Mouse (Mus musculus) embryonic facial prominence, embryonic 10.5 days (tissue): ENCODE results near the gene Camsap1. TPM values are rescaled to one million over a fixed set of nuclear protein-coding genes. Genes with fewer than 3 reads are reported as not detected.

ENCODE experiments used
- DNase-seq: peaks from one replicate; pipeline ENCODE4 v3.0.0-alpha.2; 2017; ENCODE audit warnings: low spot score
- H3K27ac ChIP-seq: fragments of 300-500 bp; sonication (generic); replicated peaks from 2 replicates; pipeline ENCODE4 v1.5.1; 2016; ENCODE audit warnings: mild to moderate bottlenecking
- H3K27me3 ChIP-seq: fragments of 300-500 bp; sonication (generic); replicated peaks from 2 replicates; pipeline ENCODE4 v1.6.1; 2016; ENCODE audit warnings: low read depth, mild to moderate bottlenecking; ENCODE audit not compliant: poor library complexity, severe bottlenecking
- H3K36me3 ChIP-seq: fragments of 300-500 bp; sonication (generic); replicated peaks from 2 replicates; pipeline ENCODE4 v1.6.1; 2016; ENCODE audit warnings: mild to moderate bottlenecking, moderate library complexity
- H3K4me1 ChIP-seq: fragments of 300-500 bp; sonication (generic); 2 replicates; pipeline ENCODE4 v1.6.1; 2016
- H3K4me3 ChIP-seq: fragments of 300-500 bp; sonication (generic); 2 replicates; pipeline ENCODE4 v1.5.1; 2016; ENCODE audit warnings: mild to moderate bottlenecking, moderate library complexity
- H3K9me3 ChIP-seq: fragments of 300-500 bp; sonication (generic); 2 replicates; pipeline ENCODE4 v1.6.1; 2016; ENCODE audit warnings: mild to moderate bottlenecking
- WGBS: fragments of 180-500 bp; shearing (Covaris S2); methylation state at CpG from one replicate; pipeline ENCODE4 v1.1.7; 2016; 5-methylcytosine and 5-hydroxymethylcytosine counted together
- polyA plus RNA-seq: library from polyadenylated mRNA; unstranded; fragments of >200 nt; fragmentation: Nextera tagmentation; extraction: Ambion mirVana; gene quantifications from 2 replicates; pipeline ENCODE4 v1.2.1, GENCODE M21; 2016

The Camsap1 gene
- polyA plus RNA-seq, 1 experiment from 2014 or later = 36.1 TPM

- no peaks in the 10 kb centered on the region for H3K9me3 ChIP-seq
- H3K4me3 ChIP-seq = no peak overlapping the region
- H3K27me3 ChIP-seq = no peaks in the 10 kb centered on the region
- H3K4me1 ChIP-seq = no peaks in the 10 kb centered on the region
- H3K27ac ChIP-seq = no peak overlapping the region
- 79% methylated on average over 4 of the region's 4 CpGs for WGBS
- no peak for DNase-seq
- H3K36me3 ChIP-seq = no peaks in the 10 kb centered on the region
These were observed 68.9 kb downstream of the Camsap1 start for GRCm38 (mm10) chr2:25914201-25914600.

DNA sequence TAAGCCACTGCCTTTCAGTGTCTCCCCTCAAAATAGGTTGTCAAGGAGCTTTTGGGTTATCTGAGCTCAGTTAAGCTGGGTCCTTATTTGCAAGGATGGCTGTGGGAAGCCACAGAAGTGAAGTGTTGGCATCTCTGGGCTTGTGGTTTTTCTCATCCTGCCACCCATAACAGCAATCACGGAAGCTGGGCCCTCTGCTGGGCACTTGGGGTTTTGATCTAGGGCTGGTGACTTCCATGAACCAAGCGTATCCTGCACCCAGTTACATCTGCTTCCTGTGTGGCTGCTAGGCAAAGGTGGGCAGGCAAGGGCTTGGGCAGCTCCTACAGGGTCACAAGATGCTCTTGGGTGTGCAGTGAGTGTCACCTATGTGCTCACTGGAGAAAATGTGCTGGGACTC lies 69.8 kb downstream of the Camsap1 start:
- Histone ChIP-seq H3K4me3 (no peak overlapping the region), H3K36me3 (no peaks in the 10 kb centered on the region), H3K9me3 (no peaks in the 10 kb centered on the region), H3K27ac (no peak overlapping the region), H3K27me3 (no peaks in the 10 kb centered on the region), H3K4me1 (no peaks in the 10 kb centered on the region)
- WGBS = 54% methylated on average over 2 of the region's 2 CpGs
- DNase-seq = no peak

DNA sequence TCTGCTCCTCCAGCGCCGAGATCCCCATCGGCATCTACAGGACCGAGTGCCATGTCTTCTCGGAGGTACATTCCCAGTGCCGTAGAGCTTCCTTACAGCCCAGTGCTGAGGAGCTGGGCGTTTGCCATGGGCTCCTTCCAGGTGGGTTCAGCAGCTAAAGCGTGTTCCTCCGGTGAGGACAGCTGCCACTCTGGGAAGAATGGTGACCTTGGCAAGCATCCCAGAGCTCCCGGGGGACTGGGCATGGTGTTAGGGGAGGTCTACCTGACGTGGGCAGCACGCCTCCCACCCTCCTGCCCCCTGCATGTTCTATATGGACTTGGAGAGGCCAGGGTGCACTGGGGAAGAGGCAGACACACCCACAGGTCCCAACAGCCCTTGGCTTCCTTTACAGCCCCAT lies 73.2 kb downstream of the Camsap1 start:
- no peaks in the 10 kb centered on the region for H3K9me3 ChIP-seq
- 85% methylated on average over 12 of the region's 12 CpGs for WGBS
- H3K27me3 ChIP-seq = no peaks in the 10 kb centered on the region
- H3K27ac ChIP-seq = no peak overlapping the region
- no peak overlapping the region for H3K4me3 ChIP-seq
- no peak for DNase-seq
- no peaks in the 10 kb centered on the region for H3K4me1 ChIP-seq
- H3K36me3 ChIP-seq = no peaks in the 10 kb centered on the region

DNA sequence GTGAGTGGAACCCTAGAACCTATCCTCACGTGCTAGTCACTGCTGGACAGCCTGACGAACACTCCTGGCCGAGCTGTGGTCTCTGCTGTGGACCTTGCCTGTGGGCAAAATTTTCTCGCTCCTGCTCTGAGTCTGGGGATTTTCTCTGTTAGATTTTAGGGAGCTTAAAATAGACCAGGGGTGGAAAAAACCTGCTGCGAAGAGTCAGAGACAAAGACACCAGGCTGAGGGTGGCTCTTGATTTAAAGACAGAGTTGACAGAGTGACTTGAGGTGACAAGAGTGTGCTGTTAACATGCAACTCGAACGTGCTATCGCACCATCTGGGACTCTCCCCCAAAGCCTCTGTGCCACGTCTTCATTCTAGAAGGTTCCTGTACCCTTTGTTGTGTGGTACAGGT lies 84.1 kb downstream of the Camsap1 start:
- Histone ChIP-seq H3K36me3 (no peaks in the 10 kb centered on the region), H3K9me3 (no peaks in the 10 kb centered on the region), H3K4me1 (peaks cover 2% of the 10 kb centered on the region; the same call in 1 of the 2 replicates), H3K27ac (no peak overlapping the region), H3K27me3 (no peaks in the 10 kb centered on the region), H3K4me3 (no peak overlapping the region)
- no peak for DNase-seq
- 82% methylated on average over 9 of the region's 9 CpGs for WGBS

DNA sequence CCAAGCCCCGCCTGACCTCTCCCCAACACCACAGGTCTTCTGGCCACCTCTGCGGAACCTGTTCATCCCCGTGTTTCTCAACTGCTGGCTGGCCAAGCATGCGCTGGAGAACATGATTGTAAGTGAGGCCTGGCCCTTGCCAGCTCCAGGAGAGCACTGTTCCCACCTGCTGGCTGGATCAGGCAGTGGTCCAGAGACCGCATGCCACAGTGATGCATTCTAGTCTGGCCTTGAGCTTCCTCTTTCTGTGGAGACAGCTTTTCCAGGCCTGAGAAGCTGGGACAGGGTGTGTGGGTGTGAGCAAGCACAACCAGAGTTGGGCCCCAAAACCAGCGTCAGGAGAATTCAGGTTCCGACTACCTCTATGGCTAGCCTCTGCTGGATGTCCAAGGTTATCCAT lies 90.6 kb downstream of the Camsap1 start:
- H3K4me1 ChIP-seq = peaks cover 5% of the 10 kb centered on the region; the same call in 1 of the 2 replicates
- no peaks in the 10 kb centered on the region for H3K9me3 ChIP-seq
- WGBS = 84% methylated on average over 7 of the region's 7 CpGs
- no peak overlapping the region for H3K4me3 ChIP-seq
- no peaks in the 10 kb centered on the region for H3K27me3 ChIP-seq
- H3K27ac ChIP-seq = no peak overlapping the region
- H3K36me3 ChIP-seq = no peaks in the 10 kb centered on the region
- no peak for DNase-seq

GRCm38 (mm10) chr2:25888144-25888543 lies 94.9 kb downstream of the Camsap1 start:
- no peak for DNase-seq
- Histone ChIP-seq H3K4me1 (no peaks in the 10 kb centered on the region), H3K27ac (no peak overlapping the region), H3K27me3 (no peaks in the 10 kb centered on the region), H3K36me3 (no peaks in the 10 kb centered on the region), H3K9me3 (no peaks in the 10 kb centered on the region), H3K4me3 (no peak overlapping the region)
- WGBS = 66% methylated on average over 5 of the region's 5 CpGs

GRCm38 (mm10) chr2:25887226-25887625 lies 95.9 kb downstream of the Camsap1 start:
- Histone ChIP-seq H3K36me3 (no peaks in the 10 kb centered on the region), H3K9me3 (no peaks in the 10 kb centered on the region), H3K27me3 (no peaks in the 10 kb centered on the region), H3K4me3 (no peak overlapping the region), H3K4me1 (no peaks in the 10 kb centered on the region), H3K27ac (no peak overlapping the region)
- 72% methylated on average over 8 of the region's 8 CpGs for WGBS
- no peak for DNase-seq

- peaks cover 5% of the 10 kb centered on the region; the same call in 1 of the 2 replicates for H3K27me3 ChIP-seq
- no peaks in the 10 kb centered on the region for H3K9me3 ChIP-seq
- H3K36me3 ChIP-seq = no peaks in the 10 kb centered on the region
- H3K4me1 ChIP-seq = no peaks in the 10 kb centered on the region
- no peak overlapping the region for H3K4me3 ChIP-seq
- DNase-seq = no peak
- WGBS = 76% methylated on average over 3 of the region's 3 CpGs
- no peak overlapping the region for H3K27ac ChIP-seq
These were observed 98.3 kb downstream of the Camsap1 start for GRCm38 (mm10) chr2:25884756-25885155.

GRCm38 (mm10) chr2:25882276-25882675 lies 100.8 kb downstream of the Camsap1 start:
- H3K9me3 ChIP-seq = no peaks in the 10 kb centered on the region
- 53% methylated on average over 1 of the region's 1 CpGs for WGBS
- no peak overlapping the region for H3K4me3 ChIP-seq
- peaks cover 29% of the 10 kb centered on the region for H3K27me3 ChIP-seq
- H3K27ac ChIP-seq = no peak overlapping the region
- H3K4me1 ChIP-seq = peaks cover 9% of the 10 kb centered on the region
- no peak for DNase-seq
- no peaks in the 10 kb centered on the region for H3K36me3 ChIP-seq

DNA sequence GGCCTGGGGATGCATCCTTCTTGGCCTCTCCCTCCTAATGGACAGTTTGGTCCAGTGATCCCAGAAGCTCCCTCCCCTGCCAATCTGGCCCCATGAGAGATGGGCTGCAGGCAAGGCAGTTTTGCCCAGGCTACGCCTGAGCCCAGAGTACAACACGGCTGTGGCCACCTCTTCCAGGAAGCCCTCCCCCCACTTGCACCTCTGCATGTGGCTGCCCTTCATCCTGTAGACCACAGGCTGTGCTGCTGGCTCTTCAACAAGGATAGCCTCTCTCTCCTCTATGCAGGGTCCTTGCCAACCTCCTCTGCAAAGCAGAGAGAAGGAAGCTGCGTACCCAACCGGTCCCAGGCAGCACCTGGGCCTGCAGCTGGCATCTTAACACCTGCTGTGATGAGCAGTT lies 104.0 kb downstream of the Camsap1 start:
- Histone ChIP-seq H3K27me3 (peaks cover 49% of the 10 kb centered on the region), H3K4me1 (peaks cover 9% of the 10 kb centered on the region), H3K9me3 (peaks cover 4% of the 10 kb centered on the region; the same call in 1 of the 2 replicates), H3K36me3 (no peaks in the 10 kb centered on the region), H3K27ac (no peak overlapping the region), H3K4me3 (no peak overlapping the region)
- WGBS = 73% methylated on average over 4 of the region's 4 CpGs
- no peak for DNase-seq

DNA sequence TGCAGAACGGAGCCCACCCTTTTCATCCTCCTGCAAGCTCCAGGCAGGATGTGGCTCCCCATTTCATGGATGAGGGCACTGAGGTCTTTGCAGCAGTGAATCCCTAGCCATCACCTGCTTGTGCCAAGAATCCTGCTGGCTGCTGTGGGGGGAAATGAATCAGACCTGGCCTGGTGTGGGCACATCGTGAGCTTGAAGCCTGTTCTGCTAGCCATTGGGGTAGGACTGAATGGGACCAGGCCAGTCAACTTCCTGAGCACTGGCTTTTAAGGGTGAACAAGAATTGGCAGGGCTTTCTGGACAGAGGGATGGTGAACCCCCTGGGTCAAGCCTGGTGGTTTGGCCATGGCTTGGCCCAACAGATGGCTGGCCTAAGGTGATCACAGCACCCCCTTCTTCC lies 104.6 kb downstream of the Camsap1 start:
- H3K27ac ChIP-seq = no peak overlapping the region
- peaks cover 49% of the 10 kb centered on the region for H3K27me3 ChIP-seq
- peaks cover 4% of the 10 kb centered on the region; the same call in 1 of the 2 replicates for H3K9me3 ChIP-seq
- no peak overlapping the region for H3K4me3 ChIP-seq
- no peaks in the 10 kb centered on the region for H3K36me3 ChIP-seq
- 72% methylated on average over 2 of the region's 2 CpGs for WGBS
- peaks cover 9% of the 10 kb centered on the region for H3K4me1 ChIP-seq
- DNase-seq = no peak

DNA sequence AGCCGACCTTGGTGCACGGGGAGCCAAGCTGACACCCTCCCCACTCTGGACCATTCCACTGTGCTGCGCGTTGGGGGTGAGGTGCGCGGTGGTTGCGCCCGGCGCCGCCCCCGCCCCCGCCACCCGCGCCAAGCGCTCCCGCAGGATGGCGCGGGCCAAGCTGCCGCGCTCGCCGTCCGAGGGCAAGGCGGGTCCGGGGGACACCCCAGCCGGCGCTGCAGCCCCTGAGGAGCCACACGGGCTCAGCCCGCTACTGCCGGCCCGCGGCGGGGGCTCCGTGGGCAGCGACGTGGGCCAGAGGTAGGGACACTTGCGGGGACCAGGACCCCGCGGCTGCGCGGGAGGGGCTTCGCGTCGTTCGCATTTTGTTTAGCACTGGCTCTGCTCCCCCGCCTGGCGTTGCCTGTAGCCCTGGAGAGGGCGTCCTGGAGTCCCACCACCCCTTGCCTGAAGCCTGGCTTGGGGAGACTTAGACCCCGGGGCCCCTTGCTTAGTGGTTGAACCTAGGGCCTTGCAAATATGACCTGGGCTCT lies 105.3 kb downstream of the Camsap1 start:
- Histone ChIP-seq H3K4me1 (peaks cover 9% of the 10 kb centered on the region), H3K27ac (peak overlapping the region; percentile 67), H3K9me3 (peaks cover 4% of the 10 kb centered on the region; the same call in 1 of the 2 replicates), H3K36me3 (no peaks in the 10 kb centered on the region), H3K27me3 (peaks cover 49% of the 10 kb centered on the region), H3K4me3 (peak overlapping the region; percentile 60)
- peak; percentile 16 for DNase-seq
- WGBS = 3% methylated on average over 49 of the region's 49 CpGs

DNA sequence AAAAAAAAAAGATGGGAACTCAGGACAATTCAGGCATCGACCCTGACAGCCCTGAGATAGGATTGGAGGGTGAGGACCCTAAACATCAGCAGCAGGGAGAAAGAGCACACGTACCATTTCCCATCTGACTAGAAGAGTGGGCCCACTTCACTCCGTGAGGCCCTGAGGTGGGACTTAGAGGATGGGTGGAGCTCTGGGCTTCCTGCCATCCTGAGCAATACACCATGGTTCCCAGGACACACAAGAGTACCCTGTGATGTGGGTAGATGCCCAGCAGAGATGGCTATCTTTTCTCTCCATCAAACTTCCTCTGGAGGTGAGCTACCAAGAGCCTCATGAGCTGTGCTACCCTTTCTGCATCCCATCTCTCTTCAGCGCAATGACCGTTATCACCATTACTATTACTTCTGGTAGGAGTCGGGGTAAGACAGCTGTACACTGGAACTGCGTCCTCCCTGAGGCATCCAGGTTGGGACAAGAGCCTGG lies 105.8 kb downstream of the Camsap1 start:
- Histone ChIP-seq H3K27me3 (peaks cover 49% of the 10 kb centered on the region), H3K4me3 (peak overlapping the region; percentile 60), H3K9me3 (peaks cover 4% of the 10 kb centered on the region; the same call in 1 of the 2 replicates), H3K4me1 (peaks cover 9% of the 10 kb centered on the region), H3K27ac (no peak overlapping the region), H3K36me3 (no peaks in the 10 kb centered on the region)
- no peak for DNase-seq
- 24% methylated on average over 7 of the region's 7 CpGs for WGBS
